Mouse (Mus musculus): ENCODE data around the gene Cacna1c.

The Cacna1c gene

GRCm38 (mm10) chr6:119137768-119138167 lies 58.5 kb downstream of the Cacna1c start:
- DNase-seq = no peak

DNA sequence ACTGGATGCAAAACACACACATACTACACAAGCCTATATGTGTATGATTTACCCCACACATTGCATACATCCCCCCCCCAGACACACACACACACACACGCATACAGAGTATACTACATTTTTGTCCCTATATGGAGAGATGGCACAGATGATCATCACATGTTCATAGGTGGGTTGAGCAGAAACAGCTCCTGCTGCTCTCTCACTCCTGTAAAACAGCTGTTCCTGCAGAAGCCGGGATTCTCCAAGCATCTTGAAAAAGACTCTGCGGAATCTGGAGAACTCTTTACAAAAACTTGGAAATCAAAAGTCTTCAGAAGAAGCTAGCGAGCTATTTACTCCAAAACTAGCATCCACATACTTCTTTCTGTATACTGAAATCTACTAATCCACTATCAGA lies 63.4 kb downstream of the Cacna1c start:
- DNase-seq = no peak

- DNase-seq = no peak
These were observed 64.0 kb downstream of the Cacna1c start for GRCm38 (mm10) chr6:119132111-119132735.

DNA sequence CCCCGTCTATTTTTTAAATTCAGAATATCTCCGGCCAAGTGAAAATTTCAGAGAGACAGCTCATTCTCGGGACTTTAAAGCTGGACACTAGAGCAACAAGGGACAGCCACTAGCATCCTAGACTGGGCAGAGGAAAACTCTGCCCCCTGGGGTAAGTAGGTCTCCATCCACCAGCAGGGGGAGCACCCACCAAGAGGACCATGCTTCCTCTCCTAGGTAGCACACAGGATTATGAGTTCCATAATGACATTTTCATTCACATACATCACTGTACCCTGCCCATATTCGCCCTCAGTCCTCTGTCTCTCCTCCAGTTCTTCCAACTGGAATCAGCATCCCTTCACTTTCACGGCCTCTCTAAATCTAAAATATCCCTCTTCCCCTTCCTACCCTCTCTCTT lies 66.6 kb downstream of the Cacna1c start:
- peak; percentile 47 for DNase-seq

GRCm38 (mm10) chr6:119128521-119128920 lies 67.7 kb downstream of the Cacna1c start:
- DNase-seq = no peak

DNA sequence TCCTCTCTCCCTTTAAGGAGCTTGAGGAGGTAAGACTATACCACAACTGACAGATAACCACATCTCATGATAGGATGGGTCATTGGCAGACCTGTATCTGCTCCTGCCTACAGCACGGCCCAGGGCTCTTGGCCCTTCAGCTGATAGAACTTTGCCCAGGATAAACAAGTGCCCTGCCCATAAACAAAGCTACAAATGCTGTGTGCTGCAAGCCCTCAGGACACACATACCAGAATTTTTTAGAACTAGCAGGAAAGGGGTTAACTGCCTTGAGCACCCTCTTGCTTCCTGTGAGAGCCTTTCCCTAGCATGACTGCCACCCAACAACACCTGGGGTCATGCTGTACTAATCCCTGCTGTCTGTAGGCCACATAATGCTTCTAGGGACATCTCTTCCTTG lies 68.1 kb downstream of the Cacna1c start:
- DNase-seq = no peak

DNA sequence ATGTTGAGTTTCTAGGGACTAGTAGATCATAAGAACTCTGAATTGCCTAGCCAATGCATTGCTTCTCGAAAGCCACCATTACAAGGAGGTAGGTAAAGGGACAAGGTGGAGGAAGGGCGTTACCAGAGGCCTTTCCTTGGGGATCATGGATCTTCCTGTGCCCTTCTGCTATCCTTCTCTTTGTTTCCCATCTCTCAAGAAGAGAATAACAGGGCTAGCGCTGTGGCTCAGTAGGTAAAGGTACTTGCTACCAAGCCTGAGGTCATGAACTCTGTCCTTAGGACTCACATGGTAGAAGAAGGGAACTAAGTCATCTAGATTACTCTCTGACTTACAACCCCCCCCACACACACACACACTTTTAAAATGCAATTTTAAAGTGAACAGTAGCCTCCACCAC lies 69.2 kb downstream of the Cacna1c start:
- DNase-seq = no peak

DNA sequence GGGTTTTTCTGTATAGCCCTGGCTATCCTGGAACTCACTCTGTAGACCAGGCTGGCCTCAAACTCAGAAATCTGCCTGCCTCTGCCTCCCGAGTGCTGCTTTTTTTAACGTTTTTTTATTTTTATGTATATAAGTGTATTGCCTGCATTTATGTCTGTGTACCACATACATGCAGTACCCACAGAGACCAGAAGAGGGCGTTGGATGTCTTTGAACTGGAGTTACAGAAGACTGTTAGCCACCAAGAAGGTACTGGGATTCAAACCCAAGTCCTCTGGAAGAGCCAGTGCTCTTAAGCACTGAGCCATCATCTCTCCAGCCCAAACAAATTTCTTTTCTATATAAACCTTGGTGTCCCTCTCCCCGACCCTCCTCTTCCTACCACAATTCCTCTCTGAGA lies 77.8 kb downstream of the Cacna1c start:
- no peak for DNase-seq

- no peak for DNase-seq
These were observed 79.9 kb downstream of the Cacna1c start for GRCm38 (mm10) chr6:119116290-119116689.

DNA sequence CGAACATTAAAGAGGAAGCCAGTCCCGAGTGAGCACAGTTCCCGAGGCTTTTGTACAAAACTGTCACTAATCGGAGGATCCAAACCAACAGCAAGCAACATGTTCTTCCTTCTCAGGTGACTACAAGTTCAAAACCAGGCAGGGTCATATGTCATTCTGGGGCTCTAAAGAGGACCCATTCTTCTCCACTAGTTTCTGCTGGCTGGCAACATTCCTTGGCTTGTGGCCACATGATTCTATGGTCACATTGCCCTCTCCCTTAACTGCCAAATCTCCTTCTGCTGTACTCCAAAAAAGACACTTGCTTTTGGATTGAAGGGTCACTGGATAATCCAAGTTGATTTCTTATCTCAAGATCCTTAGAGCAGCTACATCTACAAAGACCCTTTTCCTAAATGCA lies 82.9 kb downstream of the Cacna1c start:
- no peak for DNase-seq

GRCm38 (mm10) chr6:119110369-119110768 lies 85.8 kb downstream of the Cacna1c start:
- no peak for DNase-seq

DNA sequence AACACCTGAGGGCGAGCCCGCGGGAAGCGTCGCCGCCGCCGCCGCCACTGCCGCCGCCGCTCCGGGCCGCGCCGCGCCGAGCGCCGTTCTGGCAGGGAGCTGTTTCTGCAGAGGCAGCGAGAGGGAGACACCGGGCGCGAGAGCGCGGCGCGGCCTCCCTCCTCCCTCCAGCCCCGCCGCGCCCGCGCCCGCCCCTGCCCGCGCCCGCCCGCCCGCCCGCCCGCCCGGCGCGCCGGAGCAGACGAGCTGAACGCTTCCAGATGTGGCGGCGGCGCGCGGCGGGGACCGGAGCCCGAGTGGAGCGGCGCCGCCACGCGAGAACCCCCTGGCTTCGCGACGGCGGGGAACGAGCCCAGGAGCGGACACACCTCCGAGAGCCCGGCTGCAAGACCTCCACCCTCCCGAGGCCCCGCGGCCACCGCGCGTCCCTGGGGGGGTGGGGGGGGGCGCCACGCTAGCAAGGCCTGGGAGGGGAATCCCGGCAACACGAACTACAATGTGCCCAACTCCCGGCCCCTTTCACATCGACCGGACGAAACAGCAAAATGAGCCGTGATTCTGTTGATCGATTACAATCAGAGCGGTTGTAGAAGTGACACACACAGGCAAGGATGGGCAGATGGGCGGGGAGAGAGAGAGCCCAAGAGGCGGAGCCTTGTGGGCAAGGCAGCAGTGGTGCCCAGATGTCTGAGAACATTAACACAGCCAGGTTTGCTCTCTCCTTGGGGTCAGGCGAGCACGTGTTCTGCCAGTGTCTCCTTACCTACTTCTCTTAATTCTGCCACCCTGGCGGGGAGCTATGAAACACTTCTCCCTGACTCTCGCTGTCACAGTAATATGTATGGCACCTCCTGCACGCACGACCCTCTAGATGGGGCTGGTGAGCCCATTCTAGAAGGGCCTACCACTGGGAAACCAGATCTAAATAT lies 87.5 kb downstream of the Cacna1c start:
- peak; percentile 27 for DNase-seq

GRCm38 (mm10) chr6:119107856-119108465 lies 88.3 kb downstream of the Cacna1c start:
- no peak for DNase-seq

DNA sequence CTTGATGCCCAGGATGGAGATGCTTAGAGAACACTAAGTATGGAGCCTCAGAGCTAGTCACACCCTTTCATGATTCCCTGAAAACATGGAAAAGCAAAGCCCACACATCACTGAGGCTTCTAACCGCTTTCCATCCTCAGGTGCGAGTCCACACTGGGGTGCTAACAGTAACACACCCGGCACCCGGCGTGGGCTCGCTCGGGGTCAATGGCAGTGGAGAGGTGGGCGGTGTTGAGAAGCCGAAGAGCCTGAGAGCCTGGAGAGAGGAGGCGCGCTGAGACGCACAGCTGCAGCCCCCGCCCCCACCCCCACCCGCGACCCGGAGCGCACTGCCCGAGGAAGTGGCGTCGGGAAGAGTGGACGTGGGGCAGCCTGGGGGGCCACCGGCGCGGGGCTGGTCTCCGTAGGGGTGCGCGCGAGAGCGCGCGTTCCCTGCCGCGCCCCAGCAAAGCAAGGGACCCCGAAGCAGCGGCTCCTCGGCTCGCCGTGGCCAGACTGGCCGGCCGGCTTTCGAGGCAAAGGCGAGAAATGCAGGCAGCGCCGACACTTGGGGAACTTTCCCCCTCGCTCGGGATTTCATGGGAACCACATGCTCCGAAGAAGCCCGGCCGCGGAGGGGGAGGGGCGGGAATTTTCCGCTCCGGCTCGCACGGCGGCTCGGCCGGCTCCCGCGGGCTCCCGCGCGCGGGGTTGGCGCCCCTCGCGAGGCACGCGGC lies 88.9 kb downstream of the Cacna1c start:
- DNase-seq = no peak

DNA sequence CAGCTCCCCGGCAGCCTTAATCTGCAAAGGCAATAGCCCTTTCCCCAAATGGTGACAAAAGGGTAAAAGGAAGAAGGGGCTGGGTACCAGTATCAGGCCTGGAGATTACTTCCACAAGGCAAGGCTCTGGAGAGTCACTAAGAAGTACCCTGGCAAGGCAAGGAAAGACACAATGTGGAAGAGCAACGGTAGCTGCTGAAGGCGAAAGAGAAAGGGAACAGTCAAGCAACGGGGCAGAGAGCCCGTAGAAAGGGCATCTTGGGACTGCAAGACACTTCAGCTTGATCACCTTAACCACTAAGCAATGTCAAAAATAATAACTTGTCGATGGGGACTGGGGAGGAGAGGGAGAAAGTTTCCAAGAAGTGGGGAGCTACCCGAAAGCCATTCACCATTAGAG lies 89.5 kb downstream of the Cacna1c start:
- no peak for DNase-seq

DNA sequence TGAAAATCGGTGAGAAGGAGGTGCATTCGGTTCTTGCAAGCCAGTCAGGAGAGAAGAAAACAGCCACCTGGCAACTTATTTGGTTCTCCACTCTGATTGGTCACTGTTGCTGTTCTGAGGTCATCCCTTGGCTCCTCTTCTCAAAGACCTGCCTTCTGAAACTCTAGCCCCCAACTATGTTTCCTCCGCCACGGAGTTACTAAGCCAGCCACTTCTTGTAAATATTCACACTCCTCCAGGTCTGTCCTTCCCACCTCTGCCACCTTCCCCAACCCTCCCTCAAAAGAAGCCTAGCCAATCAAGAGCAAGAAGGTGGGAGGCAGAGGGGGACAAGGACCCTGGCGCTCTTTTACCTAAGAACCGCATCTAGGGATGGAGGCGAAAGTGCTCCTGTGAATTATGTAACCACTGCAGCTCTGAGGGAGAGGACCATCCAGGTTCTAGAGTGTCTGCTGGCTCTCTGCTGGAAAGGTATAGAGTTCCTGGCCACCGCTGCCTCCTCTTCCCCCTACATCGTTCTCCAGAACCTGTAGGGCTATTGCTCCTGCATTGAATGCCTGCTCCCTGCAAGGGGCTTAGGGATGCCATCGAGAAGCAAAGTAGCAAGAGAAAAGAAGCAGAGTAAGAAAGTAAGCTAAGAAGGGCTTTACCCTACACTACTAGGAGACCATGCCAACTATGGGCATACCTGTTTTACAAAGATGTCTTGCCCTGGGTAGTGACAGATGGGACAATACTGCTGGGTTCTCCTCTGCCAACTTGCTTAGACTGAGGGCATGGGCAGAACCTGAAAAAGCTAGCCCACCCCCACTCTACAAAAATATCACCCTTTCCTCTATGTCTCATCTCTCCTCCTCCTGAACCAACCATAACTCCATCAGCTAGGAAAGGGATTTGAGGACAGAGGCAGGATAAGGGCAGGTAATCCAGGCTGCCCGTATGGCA lies 90.3 kb downstream of the Cacna1c start:
- DNase-seq = no peak

- DNase-seq = peak; percentile 70
These were observed 92.0 kb downstream of the Cacna1c start for GRCm38 (mm10) chr6:119104246-119104645.

GRCm38 (mm10) chr6:119102936-119103335 lies 93.3 kb downstream of the Cacna1c start:
- DNase-seq = no peak

GRCm38 (mm10) chr6:119099333-119099732 lies 96.9 kb downstream of the Cacna1c start:
- no peak for DNase-seq

- DNase-seq = no peak
These were observed 99.7 kb downstream of the Cacna1c start for GRCm38 (mm10) chr6:119096481-119096880.

DNA sequence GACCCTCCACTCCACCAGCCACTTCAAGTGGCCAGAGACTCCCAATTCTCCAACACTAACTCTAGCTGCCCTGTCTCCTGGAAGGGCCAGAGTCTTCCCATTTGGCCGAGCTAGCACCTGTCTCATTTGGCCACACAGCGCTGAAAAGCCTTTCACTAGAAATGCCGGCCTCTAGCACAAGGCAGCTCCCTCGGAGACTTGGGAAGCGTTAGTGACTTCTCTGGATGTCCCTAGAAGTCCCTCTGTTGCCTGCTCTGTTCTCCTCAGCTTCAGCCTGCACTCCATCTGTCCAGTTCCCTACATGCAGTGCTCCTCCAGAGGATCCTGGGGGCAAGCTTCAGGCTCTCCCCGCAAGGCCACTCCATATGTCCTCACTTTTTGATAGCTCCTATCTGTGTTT lies 101.1 kb downstream of the Cacna1c start:
- DNase-seq = no peak

DNA sequence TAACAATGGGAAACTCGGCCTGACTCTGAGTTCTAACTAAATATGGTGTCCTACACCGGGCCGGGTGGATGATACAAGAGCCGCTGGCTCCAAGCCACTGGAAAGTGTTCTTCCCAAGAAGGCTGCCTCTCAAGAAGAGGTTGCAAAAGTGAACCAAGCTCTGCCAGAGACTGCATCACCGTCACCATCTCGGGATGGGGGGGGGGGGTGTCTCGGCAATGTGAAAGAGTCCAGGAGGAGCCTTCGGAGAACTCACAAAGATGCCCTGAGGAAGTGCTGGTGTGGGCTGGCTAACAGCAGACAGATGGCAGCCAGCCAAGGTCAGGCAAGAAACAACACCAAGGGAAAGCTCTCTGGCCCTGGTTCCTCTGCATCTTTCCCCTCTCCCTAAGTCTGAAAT lies 107.0 kb downstream of the Cacna1c start:
- no peak for DNase-seq
